Mouse (Mus musculus) small intestine, adult 2 months (tissue): ENCODE measurements at regions not wholly inside any gene's neighbourhood (a gene's known extent, or its start where the extent isn't known, plus 50 kb on each side); places are given as distances from the start of the nearest gene placed in this dataset.

Source experiments
- H3K27ac ChIP-seq: fragments of 200-500 bp; 2 replicates; pipeline ENCODE4 v1.5.1; 2012; ENCODE audit warnings: low read depth, low read length, control low read depth, inconsistent platforms; ENCODE audit not compliant: insufficient read depth
- H3K27me3 ChIP-seq: fragments of 200-500 bp; 2 replicates; pipeline ENCODE4 v1.6.1; 2012; ENCODE audit warnings: mild to moderate bottlenecking, moderate library complexity, low read length, inconsistent platforms; ENCODE audit not compliant: control insufficient read depth, insufficient read depth
- H3K36me3 ChIP-seq: fragments of 200-500 bp; 2 replicates; pipeline ENCODE4 v1.6.1; 2012; ENCODE audit warnings: mild to moderate bottlenecking, low read length, control low read depth, inconsistent platforms; ENCODE audit not compliant: control insufficient read depth, insufficient read depth
- H3K4me1 ChIP-seq: fragments of 200-500 bp; 2 replicates; pipeline ENCODE4 v1.6.1; 2012; ENCODE audit warnings: low read length, inconsistent platforms, mixed read lengths; ENCODE audit not compliant: control insufficient read depth, insufficient read depth, insufficient read length
- H3K4me3 ChIP-seq: fragments of 200-500 bp; 2 replicates; pipeline ENCODE4 v1.5.1; 2012; ENCODE audit warnings: low read depth, mild to moderate bottlenecking, control low read depth, inconsistent platforms, low read length, moderate library complexity
- CTCF ChIP-seq: fragments of 200-500 bp; IDR thresholded peaks from 2 replicates; pipeline ENCODE4 v1.5.1; 2012; ENCODE audit warnings: low read depth, mild to moderate bottlenecking, control low read depth, inconsistent platforms, low read length, moderate library complexity, mixed read lengths; ENCODE audit not compliant: insufficient replicate concordance, insufficient read length; ENCODE audit errors: extremely low read depth
- POLR2A ChIP-seq: fragments of 200-500 bp; IDR thresholded peaks from 2 replicates; pipeline ENCODE4 v1.6.1; 2012; ENCODE audit warnings: low read depth, mild to moderate bottlenecking, control low read depth, inconsistent platforms, low read length, moderate library complexity
- WGBS: fragments of 180-500 bp; shearing (Covaris S2); methylation state at CpG from one replicate; pipeline ENCODE4 v1.1.7; 2018; 5-methylcytosine and 5-hydroxymethylcytosine counted together

DNA sequence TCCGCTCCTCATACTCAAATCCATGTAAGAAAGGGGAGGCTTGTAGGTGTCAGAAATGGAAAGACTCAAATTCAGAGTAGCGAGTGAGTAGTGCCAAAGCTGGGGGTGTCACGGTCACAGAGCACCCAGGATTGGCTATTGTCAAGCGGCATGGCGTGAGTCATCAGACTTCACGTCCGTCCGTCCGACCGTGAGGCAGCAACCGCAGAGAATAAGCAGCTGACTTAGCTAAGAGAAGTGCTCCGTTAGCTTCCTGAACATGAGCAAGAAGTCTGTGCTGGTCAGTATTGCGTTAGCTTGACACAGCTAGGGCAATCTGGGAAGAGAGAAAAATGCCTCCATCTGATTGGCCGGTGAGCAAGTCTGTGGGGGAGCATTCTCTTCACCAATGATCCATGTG lies 61.5 kb upstream of the Osbpl8 start:
- Histone ChIP-seq H3K27ac (no peak overlapping the region), H3K4me1 (peaks cover 2% of the 10 kb centered on the region; the same call in 1 of the 2 replicates), H3K4me3 (peak overlapping the region; percentile 21), H3K36me3 (no peaks in the 10 kb centered on the region), H3K27me3 (no peaks in the 10 kb centered on the region)
- 61% methylated on average over 14 of the region's 14 CpGs for WGBS
- TF ChIP-seq CTCF (no peak), POLR2A (no peak)

DNA sequence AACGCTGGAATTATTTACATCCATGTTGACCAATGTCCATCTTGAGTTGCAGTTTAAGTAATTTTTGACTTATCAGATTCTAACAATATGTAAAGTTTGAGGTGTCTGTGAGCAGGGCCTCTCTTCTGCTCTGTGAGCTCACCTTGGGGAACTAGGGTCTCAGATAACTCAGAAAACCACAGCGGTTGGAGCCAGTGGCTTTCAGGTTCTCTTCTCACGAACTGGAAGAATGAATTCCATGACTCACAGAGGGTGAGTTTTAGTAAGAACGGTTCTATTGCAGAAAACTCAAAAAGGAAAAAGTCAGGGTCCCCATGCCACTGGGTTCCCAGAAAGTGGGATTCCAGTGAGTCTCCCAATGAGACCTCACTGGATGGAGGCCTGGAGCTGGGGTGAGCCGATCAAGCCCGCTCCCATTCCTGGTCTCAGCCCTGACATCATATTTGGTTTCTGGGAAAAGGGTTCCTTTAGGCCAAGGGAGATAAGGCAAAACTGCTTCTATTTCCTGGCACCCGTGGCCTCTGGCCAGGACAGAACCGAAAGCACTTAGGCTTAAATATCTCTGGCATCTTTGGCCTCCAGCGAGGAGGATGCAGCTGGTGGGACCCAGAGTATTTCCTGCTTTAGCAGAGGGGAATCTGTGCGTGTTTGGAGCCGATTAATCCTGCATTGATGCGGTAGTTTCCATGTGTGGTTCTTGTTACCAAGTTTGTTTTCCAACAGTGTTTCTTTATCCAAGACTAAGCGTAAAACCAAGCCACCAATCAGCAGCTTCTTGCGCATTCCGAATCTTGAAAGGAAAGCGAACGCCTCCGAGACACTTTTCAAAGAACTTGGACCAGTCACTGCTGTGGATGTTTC lies 62.4 kb upstream of the Osbpl8 start:
- Histone ChIP-seq H3K4me3 (peak overlapping the region; percentile 8; the same call in 1 of the 2 replicates), H3K27me3 (no peaks in the 10 kb centered on the region), H3K4me1 (peaks cover 2% of the 10 kb centered on the region; the same call in 1 of the 2 replicates), H3K36me3 (no peaks in the 10 kb centered on the region), H3K27ac (peak overlapping the region; percentile 58; the same call in 1 of the 2 replicates)
- WGBS, result 42% methylated on average over 18 of the region's 18 CpGs
- TF ChIP-seq POLR2A (no peak), CTCF (no peak)

DNA sequence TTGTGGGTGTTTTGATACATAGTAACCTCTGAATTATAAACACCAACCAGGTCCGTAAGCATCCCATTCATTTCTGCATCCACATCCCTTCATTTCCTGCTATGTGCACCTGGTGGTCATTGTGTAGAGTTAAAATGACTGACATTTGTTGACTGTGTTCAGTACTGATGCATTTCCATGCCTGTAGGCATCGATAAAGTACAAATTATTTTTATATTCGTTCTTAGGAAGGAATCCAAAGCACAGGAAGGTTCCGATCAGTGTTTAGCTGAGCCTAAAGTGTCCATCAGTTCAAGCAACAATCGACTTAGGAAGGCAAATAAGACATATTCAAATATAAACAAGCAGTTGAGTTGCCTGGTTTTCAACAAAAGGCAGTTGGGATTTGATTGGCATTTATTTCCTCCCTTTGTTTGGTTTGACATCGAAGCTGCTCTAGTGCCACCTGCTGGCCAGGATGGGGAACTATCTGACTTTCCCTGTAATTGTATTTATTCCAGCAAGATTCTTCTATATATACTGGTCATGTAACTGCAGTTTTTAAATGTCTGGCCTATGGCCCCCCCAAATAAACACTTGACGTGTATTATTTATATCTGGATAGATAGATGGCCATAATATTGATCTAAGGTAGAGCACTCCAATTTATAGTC lies 64.6 kb upstream of the Osbpl8 start:
- Histone ChIP-seq H3K27me3 (no peaks in the 10 kb centered on the region), H3K36me3 (no peaks in the 10 kb centered on the region), H3K4me1 (peaks cover 2% of the 10 kb centered on the region; the same call in 1 of the 2 replicates), H3K4me3 (no peak overlapping the region), H3K27ac (no peak overlapping the region)
- 41% methylated on average over 7 of the region's 7 CpGs for WGBS
- TF ChIP-seq CTCF (no peak), POLR2A (no peak)

DNA sequence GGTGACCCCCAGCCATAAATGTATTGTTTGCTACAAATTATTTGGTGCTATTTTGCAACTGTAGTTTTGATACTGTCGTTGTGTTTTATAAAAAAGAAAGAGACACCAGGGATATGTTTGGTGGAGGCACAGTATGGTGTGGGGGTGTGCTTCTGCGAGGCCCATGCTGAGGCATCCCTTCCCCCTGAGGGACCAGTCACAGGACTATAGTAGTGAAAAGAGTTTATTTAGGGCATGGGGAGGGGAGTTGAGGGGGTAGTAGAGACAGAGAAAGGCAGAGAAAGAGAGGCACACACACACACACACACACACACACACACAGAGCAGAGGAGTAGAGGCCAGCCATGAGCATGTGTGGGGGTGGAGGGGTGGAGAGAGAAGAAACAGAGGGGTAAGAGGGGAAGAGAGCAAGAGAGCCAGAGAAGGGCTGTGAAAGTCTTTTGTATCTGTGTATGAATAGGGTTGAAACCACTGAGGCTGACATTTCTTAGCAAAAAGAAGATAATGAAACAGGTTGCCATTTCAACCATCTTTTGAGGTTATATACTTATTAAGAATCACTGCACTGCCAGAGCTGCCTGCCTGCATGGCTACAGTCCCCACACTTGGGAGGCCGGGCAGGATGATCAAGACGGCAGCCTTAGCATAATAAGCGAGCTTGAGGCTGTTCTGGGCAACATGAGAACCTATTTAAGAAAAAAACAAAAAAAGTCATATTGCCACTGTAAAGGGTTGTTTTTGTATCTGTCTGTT lies 65.3 kb upstream of the Osbpl8 start:
- TF ChIP-seq CTCF (no peak), POLR2A (no peak)
- 92% methylated on average over 5 of the region's 5 CpGs for WGBS
- H3K27me3 ChIP-seq, result no peaks in the 10 kb centered on the region

DNA sequence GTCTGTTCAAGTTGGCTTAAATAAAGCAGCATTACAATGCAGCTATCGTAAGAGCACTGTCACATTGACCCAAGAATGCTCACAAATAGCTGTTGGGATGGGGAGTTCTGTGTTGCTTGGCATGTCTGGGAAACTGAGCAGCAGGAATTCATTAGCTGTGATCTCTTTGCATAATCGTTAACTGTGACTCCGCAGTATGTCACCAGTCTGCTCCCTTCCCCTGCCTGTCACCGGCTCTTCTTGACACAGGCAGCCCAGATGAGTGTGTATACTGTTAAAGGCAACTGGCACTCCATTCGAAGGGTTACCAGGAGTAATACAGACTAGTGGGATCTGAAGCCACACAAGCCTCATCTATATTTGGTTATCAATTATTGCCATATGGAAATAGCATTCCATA lies 67.3 kb upstream of the Osbpl8 start:
- H3K4me3 ChIP-seq, result no peak overlapping the region
- no peaks in the 10 kb centered on the region for H3K27me3 ChIP-seq
- 83% methylated on average over 5 of the region's 5 CpGs for WGBS
- no peaks in the 10 kb centered on the region for H3K36me3 ChIP-seq
- H3K4me1 ChIP-seq, result peaks cover 2% of the 10 kb centered on the region; the same call in 1 of the 2 replicates
- TF ChIP-seq CTCF (no peak), POLR2A (no peak)
- H3K27ac ChIP-seq, result no peak overlapping the region

More for the DNA sequence above, 65.3 kb upstream of the Osbpl8 start:
- Histone ChIP-seq H3K36me3 (no peaks in the 10 kb centered on the region), H3K4me3 (no peak overlapping the region), H3K27ac (no peak overlapping the region), H3K4me1 (peaks cover 2% of the 10 kb centered on the region; the same call in 1 of the 2 replicates)

DNA sequence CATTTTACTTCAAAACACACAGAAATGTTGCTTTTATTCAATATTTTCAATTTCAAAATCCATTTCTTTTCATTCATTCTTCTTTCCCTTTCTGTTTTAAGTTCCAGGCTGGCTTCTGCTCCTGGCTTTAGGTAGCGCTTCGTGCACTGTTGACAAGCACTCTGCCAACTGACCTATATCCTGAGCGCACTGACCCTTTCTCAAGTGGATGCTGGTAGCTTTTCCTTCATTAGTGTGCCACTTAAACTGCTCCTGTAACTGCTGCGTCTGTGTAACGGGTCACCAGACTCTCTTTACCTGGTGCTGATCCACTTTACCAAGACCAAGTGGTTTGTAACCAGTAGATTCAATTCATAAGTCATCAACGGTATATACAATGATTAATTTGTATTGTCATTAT lies 67.7 kb upstream of the Osbpl8 start:
- no peak overlapping the region for H3K4me3 ChIP-seq
- H3K36me3 ChIP-seq, result no peaks in the 10 kb centered on the region
- no peak for TF ChIP-seq CTCF
- no peak for TF ChIP-seq POLR2A
- no peaks in the 10 kb centered on the region for H3K4me1 ChIP-seq
- 85% methylated on average over 6 of the region's 6 CpGs for whole genome bisulfite sequencing
- H3K27ac ChIP-seq, result no peak overlapping the region
- H3K27me3 ChIP-seq, result no peaks in the 10 kb centered on the region

DNA sequence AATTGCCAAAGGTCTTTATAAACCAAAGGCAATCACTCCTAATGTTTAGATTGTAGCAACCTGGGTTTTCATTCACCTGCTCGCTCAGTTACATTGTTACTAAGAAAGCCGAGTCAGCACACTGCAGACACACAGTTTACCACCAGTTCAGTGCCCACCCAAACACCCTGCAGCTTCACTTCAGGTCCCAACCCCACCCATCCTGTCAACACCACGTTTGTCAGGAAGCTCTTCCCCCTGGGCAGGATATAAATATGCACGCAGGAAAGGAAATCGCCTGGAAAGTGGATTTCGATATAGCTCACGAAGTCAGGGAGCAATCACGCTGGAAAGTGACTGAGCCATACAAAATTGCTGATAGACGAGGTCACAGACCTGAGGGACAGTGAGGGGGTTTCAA lies 70.1 kb upstream of the Osbpl8 start:
- Histone ChIP-seq H3K4me1 (peaks cover 8% of the 10 kb centered on the region; the same call in 1 of the 2 replicates), H3K4me3 (no peak overlapping the region), H3K27me3 (no peaks in the 10 kb centered on the region), H3K27ac (no peak overlapping the region), H3K36me3 (no peaks in the 10 kb centered on the region)
- WGBS, result 56% methylated on average over 9 of the region's 9 CpGs
- no peak for TF ChIP-seq CTCF
- no peak for TF ChIP-seq POLR2A
